Mouse (Mus musculus) lung, postnatal 36 days (tissue): ENCODE data around the gene Tmem268.

ENCODE experiments used
- DNase-seq: peaks from one replicate; pipeline ENCODE4 v3.0.0; 2022; ENCODE audit warnings: mixed read lengths

The Tmem268 gene

DNA sequence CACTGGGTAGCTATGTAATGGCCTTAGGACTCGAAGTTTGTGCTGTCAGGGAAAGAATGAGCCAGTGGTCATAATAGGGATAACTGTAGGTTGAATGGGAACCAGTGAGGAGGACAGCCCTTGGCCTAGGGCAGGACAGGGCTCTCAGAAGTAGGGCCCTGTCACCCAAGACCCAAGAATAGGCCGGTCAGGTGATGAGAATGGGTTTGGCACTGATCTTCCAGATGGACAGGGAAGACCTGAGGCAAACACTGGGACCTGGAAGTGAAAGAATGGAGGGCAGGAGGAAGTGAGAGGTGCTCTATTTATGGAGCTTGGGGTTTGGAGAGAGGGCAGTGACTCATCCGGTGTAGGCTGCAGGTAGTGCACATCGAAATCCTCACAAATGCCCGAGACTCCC, 1.9 kb upstream of the Tmem268 start:
- no peak for DNase-seq

- DNase-seq, result peak; percentile 56
Measured at GRCm38 (mm10) chr4:63557124-63558059, 1.2 kb upstream of the Tmem268 start.

GRCm38 (mm10) chr4:63559127-63559697, 631 bp downstream of the Tmem268 start:
- peak; percentile 7 for DNase-seq

GRCm38 (mm10) chr4:63560079-63560478, 1.5 kb downstream of the Tmem268 start:
- peak; percentile 69 for DNase-seq

GRCm38 (mm10) chr4:63561861-63562675, 3.5 kb downstream of the Tmem268 start:
- peak; percentile 36 for DNase-seq

- no peak for DNase-seq
Measured at GRCm38 (mm10) chr4:63562742-63563141, 4.2 kb downstream of the Tmem268 start.

- DNase-seq, result no peak
Measured at GRCm38 (mm10) chr4:63567712-63568390, 9.3 kb downstream of the Tmem268 start.

DNA sequence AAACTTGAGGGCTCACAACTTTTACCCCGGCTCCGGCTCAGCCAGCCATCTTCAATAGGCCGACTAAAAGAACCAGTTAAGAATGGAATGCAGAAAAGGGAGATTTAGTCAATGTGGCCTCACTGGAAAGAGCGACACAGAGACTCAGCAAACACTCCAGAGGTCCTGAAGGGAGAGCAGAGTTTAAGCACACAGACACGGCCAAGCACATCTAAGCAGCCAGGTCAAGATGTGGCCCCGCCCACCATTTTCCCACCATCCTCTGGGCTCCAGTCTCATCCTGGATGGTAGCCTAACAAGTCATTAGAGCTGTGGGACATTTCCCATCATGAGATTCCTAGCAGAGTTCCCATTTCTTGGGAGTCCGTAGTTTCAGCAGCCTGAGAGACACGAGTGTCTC, 10.7 kb downstream of the Tmem268 start:
- peak; percentile 45 for DNase-seq

DNA sequence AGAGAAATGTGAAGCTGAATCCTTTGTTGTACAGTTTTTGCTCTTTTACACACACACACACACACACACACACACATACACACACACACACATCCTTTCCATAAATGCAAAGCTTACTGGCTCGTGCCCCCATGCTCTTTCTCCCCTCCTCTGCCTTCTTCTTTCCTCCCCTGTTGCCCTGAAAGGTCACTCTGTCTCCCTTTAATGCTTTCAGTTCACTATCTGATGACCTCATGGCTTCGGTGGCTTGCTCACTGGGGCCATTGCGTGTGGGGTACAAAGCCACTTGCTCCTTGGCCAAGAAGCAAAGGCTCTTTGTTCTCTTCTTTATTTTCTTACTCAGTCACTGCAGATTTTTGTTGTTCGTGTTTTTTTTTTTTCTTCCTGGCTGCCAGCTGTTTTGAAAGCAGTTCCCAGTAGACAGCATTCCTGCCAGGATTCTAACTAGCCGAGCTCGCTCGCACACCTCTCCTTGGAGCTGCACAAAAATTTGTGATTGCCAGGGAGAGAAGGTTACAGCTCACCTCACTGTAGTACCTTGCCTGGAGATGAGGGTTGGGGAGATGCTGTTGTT, 11.7 kb downstream of the Tmem268 start:
- peak; percentile 3 for DNase-seq

DNA sequence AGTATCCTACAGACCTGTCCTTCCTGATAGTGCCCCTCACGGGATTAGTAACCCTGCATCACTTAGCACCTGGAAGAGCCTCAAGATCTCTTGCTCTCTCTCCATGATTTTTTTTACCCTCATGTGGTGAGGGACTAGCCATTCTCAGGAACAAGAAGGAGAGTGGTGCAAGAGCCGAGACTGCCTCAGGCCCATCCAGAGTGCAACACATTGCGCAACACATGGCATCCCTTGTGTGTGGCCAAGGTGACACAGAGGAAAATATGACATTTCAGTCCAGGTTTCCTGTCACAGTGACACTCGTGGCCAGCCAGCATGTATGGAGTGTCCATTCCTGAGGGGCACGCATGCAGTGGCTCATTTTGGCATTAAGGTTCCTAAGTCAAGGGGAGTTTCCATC, 14.0 kb downstream of the Tmem268 start:
- peak; percentile 22 for DNase-seq

DNA sequence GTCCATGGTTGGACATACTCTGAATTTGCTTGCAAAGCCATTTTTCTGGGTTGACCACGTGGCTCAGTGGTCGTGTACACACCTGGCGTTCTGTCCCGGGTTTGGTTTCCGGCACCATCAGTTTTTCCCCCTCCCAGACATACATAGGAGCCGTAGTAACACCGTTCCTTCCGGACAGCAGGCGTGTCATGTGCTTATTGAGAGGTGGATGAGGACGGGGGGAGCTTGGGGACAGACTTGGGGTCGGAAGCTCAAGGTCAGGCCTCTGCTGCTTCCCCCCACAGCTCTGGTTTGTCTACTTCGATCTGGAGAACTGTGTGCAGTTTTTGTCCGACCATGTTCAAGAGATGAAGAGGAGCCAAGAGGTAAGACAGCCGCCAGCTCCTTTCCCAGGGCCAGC, 21.1 kb downstream of the Tmem268 start:
- DNase-seq, result no peak

GRCm38 (mm10) chr4:63580078-63580477, 21.5 kb downstream of the Tmem268 start:
- no peak for DNase-seq

DNA sequence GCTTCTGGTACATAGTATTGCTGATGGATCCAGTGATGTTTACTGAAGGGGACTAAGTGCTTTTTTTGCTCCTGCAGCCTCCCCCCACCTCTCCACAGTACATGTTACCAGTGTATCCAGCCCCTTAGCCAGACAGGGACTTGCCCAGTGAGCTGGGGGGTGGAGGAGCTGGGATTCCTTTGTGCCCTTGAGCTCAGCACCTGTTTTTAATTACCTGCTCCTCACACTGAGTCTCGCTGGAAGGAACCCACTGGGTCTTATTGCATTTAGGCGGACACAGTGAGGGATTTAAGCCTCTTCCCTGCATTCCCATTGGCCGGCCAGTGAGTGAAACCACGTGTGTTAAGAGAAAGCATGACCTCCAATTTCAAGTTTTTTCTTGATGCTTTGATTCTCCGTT, 24.0 kb downstream of the Tmem268 start:
- DNase-seq, result no peak

DNA sequence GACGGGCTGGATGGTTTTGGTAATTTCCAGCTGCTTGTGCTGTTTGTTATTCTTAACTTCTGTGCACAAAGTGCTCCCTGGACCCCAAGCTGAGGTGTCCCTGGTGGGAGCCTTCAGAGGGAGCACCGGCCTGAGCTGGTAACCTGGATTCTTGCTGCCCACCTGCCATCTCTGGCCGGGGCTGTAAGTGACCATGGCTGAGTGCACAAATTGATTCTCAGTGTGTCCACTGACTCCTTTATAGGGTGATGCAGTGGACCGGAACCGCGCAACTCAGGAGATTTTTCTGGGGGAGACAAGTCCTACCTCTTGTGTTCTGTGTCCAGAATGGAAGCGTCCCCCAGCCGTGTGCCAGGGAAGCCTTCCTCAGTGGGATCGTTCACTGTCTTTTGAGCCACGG, 26.6 kb downstream of the Tmem268 start:
- DNase-seq, result no peak

DNA sequence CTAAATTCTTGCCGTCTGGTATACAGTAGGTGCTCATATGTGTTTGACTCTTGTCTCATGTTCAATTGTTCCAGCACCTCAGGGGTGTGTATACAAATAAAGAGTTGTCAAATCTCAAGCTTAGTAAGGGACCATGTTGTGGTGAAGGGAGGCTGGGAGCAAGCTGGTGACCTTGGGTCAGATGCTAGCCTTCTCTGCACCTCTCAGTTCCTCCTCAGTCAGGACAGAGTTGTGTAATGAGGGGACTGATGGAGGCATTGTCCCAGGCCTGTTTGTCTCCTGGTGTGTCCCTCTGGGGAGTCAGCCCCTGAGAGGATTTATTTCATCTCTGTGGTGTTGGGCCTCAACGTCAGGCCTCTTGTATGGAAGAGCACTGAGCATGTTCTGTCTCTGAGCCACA, 27.7 kb downstream of the Tmem268 start:
- DNase-seq, result no peak

GRCm38 (mm10) chr4:63589987-63590386, 31.4 kb downstream of the Tmem268 start:
- DNase-seq, result peak; percentile 38

GRCm38 (mm10) chr4:63590538-63590937, 32.0 kb downstream of the Tmem268 start:
- DNase-seq, result no peak

- DNase-seq, result peak; percentile 38
Measured at GRCm38 (mm10) chr4:63594459-63595110, 36.0 kb downstream of the Tmem268 start.

DNA sequence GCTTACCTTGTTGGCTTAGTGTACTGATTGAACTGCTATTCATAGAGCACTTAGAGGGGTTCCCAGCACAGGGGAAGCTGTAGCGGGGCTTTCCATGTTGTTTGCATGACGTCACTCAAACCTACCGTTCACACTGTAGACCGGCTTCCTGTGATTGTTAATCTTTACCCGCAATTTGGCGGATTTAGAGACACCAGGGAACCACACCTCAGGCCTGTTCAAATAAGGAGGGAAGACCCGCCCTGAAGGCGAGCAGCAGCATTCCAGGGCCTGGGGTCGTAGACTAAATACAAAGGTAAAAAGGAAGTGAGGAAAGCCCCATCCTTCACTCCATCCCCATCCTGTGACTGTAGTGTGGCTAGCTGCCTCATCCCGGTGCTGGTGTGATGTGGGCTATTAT, 36.7 kb downstream of the Tmem268 start:
- DNase-seq, result no peak

- DNase-seq, result no peak
Measured at GRCm38 (mm10) chr4:63596010-63596409, 37.4 kb downstream of the Tmem268 start.

- DNase-seq, result peak; percentile 6
Measured at GRCm38 (mm10) chr4:63600786-63601185, 42.2 kb downstream of the Tmem268 start.

DNA sequence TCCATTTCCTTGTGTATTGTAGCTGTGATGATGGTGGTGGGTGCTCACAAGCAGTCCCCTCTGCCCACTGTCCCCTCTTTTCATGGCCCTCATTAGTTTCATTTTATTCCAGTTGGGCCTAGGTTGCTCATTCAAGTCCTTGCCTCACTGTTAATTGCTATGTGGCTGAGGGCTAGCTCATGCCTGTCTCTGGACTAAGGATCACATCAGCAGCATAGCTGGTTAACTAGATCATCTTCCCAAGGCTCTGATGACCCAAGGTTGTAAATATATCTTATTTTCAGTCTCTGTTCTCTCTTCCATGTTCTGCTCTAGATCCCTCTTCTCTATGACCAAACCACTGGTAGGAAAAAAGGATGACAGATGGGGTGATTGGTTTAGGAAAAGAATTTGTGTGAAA, 42.7 kb downstream of the Tmem268 start:
- DNase-seq, result no peak
